Mouse (Mus musculus): ENCODE measurements at regions not wholly inside any gene's neighbourhood (a gene's known extent, or its start where the extent isn't known, plus 50 kb on each side); places are given as distances from the start of the nearest gene placed in this dataset.

DNA sequence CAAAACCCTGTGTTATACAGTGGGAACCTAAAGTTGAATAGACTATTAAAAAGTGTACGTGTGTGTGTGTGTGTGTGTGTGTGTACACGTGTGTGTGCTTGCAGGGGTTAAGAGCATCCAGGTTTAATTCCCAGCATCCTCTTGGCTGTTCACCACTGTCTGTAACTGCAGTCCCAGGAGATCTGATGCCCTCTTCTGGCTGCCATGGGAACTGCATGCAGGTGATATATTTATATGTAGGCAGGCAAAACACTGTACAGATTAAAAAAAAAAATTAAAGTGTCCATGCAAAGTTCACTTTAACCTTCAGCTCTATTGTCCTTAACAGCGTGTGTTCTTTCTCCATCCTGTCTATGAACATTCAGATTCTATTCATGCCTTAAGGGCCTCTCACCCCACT is 454.1 kb downstream of the Rnf144b start:
- DNase-seq (ENCODE audit: low spot score in 2 of 2): no peak

DNA sequence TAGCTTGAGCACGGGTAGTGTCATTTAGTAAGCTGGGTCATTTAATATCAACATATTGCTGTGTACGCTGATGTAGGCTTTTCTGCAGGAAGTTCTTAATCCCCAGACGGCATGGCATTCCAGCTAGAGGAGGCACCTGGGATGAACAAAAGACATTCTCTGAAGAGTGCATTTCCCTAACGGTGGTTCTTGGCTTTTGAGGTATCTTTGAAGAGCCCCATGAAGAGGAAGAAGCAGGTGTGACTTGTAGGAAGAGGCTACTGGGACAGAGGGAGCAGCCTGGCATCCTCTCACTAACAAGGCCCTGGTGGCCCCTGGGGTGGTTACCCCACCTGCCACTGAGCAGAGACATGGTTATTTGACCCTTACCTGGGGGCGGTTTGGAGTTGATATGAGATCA is 457.7 kb downstream of the Rnf144b start:
- DNase-seq (ENCODE audit: low spot score in 2 of 2): no peak

DNA sequence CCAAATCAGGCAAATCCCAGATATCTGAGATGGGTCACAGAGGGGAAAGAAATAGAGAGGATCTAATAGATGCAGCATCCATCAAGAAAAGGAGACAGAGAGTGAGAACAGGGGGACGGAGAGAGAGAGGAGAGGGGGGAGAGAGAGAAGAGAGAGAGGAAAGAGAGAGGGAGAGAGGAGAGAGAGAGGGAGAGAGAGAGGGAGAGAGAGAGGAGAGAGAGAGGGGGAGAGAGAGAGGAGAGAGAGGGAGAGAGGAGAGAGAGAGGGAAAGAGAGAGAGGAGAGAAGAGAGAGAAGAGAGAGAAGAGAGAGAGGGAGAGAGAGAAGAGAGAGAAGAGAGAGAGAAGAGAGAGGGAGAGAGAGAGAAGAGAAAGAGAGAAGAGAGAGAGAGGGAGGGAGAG is 462.7 kb downstream of the Rnf144b start:
- no peak for DNase-seq (ENCODE audit: low spot score in 2 of 2)

DNA sequence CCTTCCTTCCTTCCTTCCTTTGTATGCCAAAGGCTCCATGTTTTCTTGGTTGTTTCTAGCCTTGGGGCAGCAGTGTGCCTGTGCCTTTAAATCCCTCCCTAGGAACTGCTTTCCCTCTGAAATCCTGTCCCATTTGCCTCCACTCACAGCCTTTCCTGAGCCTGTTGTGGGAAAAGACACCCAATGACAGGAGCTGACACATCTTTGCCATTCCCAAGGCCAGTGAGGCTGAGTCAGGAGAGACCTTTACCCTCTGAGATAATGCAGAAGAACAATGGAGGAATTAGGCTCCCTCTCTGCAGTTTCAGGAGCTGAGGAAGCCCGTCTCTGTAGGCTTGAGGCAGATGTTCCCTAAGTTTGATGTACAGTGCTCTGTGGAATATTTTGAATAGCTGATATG is 480.2 kb downstream of the Rnf144b start:
- no peak for DNase-seq (ENCODE audit: low spot score in 2 of 2)

DNA sequence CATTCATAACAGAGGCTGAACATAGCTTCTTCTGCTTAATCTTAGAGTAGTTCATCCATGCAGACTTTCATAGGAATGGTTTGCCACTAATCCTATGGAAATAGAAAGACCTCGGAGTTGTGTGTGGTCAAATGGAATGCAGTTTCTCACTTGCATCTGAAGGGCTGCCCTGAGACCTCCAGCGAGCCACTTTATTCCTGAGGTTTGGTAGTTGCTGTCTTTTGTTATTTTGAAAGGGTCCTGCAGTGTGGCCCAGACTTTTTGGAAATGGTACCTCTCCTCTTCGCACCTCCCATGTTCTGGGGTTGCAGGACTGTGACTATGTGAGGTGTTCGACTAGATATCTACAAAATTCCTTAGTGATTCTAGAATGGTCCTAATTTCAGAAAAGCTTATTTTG is 489.0 kb downstream of the Rnf144b start:
- no peak for DNase-seq (ENCODE audit: low spot score in 2 of 2)

DNA sequence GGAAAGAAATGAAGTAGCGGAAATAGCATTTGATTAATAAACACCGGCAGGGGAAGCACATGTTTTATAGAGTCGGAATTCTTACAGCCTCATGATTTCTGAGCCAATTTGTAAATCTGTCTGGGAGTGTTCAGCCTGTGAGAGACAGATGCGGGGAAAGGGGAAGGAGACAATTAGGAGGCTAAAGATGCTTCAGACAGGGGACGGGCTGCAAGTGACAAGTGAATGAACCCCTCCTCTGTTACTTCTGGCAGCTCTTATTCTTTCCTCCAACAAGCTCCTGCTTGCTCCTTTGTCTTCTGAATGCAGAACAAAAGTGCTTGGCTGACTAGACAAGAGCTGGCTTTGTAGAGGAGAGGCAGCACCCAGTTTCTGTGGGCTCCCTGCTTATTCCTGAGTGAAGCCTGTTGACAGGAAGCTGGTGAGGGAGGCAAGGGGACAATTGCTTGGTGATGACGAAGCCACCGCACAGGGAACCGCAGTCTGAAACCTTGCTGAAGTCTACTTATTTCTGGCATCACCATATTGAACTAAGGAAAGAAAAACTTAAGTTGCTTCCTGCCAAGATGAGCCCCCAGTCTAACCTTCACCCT is 514.2 kb downstream of the Rnf144b start:
- no peak for DNase-seq (ENCODE audit: low spot score in 2 of 2)

DNA sequence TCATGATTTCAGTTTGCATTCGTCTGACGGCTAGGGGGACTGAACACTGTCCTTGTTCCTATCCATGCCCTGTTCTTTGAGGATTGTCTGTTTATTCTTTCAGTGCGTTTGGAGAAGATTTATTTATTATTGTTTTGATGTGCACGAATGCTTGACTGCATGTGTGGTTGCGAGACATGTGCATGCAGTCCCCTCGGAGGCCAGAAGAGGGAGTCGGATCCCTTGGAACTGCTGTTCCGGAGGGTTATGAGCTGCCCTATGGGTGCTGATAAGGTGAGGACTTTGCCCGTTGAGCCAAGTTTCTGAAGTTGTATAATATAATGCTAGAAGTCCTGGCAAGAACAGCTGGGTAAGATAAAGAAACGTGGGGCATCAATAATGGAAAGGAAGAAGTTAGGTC is 519.9 kb downstream of the Rnf144b start:
- DNase-seq (ENCODE audit: low spot score in 2 of 2): no peak

DNA sequence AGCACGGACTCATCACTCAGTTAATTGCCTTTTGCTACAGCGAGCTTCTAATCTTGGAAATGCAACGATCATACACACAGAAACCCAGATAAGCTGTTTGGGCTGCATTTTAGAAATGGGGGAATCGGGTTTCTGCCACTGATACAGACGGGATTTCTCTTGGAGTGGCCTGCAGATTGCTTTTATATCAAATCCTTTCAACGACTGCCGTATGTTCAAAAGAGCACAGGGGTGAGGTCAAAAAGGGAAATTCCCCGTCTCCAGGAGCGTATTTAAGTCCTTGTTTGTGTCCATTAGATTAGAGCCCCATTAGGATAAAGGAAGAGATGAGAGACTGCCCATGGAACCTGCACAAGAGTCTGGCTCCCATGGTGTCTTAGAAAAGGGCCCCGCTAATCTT is 522.6 kb downstream of the Rnf144b start:
- DNase-seq (ENCODE audit: low spot score in 2 of 2): no peak

DNA sequence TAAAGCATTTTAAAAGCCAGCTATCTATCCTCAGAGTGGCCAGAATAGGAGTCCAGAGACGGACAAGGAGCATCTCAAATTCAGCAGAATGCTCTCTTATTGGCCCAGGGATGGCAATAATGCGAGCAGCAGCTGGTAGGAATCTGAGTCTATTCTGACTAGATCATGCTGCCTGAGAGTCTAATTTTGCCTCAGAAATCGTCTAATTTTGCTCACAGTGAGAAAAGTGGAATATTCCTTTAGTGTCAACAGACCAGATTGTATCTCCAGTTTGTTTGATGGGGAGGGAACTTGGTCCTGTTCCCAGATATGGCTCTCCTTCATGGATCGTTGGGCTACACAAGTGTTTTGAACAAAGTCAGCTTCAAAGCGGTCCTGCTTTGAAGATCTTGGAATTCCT is 525.2 kb downstream of the Rnf144b start:
- no peak for DNase-seq (ENCODE audit: low spot score in 2 of 2)

DNA sequence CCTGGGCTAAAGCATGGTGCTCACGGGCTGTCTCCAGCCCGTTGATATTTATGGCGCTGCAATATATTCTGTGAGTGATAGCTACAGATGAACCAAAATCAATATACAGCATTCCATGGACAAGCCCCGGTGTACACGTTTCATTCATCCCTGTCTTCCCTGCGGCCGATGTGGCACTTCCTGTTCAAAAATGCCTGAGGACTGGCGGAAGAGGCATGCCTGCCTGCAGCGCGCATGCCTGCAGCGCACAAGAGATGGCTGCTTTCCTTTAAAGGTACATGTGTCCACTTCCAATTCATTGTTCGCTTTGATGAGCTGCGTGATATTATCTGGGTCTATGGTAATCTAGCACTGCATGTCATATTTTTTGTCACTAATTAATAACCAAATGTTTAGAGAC is 527.6 kb downstream of the Rnf144b start:
- no peak for DNase-seq (ENCODE audit: low spot score in 2 of 2)

DNA sequence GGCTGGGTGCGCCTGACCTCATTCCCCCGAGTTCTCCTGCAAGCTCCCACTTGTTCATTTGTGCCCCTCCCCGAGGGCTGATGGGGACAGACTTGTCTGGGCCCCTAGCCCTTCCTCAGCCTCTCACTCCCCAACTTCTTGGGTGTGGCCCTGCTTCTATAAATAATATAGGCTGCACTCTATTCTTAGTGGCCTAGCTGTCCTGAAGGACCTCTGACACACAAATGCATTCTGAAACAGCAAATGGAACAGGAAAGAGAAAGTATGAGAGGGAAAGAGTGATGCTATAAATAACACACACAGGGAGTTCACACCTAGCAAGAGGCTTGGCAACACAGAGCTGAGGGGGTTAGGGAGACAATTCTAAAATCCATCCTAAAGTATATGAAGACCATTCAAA is 544.0 kb downstream of the Rnf144b start:
- no peak for DNase-seq (ENCODE audit: low spot score in 2 of 2)

DNA sequence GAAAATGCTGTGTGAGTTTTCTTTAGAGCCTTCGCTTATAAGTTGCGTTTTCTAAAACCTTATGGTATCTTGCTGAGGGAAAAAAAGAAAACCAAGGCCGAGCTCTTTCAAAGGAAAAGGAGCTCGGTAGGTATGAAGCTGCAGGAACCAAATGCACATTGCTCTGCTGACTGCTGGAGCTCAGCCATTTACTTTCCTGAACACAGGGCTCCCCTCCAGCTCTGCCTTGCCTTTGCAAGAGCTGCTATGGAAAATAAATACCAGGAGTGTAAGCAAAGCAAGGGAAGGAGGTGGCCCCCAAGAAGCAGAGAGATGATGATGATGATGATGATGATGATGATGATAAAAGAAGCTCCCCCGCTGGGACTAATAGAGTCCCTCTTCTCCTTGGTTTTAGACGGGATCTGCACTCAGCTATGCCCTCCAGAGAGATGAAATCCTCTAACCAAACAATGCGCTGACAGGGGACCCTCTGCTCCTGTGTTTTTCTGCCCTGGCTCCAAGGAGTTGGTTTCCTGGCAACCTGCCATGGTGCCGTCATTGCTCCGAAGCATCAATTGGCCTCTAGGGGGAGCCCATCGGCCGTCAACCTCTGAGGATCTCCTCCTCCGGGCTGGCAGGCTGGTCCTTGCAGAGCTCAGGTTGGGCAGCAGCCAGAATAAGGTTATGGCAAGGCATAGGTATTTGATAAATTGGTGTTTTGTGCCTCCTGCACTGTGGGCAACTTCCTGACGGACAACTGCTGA is 544.7 kb downstream of the Rnf144b start:
- peak; percentile 79 to 86 for DNase-seq (ENCODE audit: low spot score in 2 of 2)

DNA sequence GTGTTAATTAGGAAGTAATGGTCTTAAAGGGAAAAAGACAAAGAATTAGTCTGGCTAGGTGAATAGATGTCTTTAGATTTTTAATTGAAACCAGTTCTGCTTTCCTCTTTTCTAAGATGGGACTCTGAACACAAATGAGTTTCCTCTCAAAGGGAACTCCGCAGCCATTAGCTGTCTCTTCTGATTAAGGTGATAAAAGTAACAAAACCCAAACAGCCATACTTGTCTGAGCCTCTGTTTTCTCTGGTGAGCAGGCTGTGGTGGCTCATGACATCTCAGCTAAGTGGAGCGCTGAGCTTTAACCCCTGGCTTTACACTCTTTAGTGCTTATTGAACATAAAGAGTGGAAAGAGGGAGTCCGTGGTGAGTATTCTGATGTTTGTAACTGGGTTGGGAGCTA is 565.7 kb downstream of the Rnf144b start:
- DNase-seq (ENCODE audit: low spot score in 2 of 2): no peak

DNA sequence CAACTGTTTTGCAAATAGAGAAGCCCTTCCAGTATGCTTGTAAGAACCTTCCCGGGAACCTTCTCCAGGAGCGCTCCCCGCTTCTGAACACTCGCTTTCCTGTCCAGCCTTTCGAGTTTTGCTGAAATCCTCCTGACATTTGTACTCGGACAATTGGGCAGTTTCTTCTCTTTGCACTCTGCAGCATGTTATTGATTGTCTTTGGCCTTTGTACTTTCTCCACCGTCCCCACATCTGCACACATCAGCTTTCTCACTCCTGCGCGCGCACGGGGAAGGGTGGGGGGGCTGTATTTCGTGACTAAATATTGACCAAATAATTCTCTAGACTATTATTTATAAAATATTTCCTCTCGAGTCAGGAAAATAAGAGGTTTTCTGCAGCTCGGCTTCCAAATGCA is 567.2 kb upstream of the Id4 start:
- no peak for DNase-seq (ENCODE audit: low spot score in 2 of 2)

DNA sequence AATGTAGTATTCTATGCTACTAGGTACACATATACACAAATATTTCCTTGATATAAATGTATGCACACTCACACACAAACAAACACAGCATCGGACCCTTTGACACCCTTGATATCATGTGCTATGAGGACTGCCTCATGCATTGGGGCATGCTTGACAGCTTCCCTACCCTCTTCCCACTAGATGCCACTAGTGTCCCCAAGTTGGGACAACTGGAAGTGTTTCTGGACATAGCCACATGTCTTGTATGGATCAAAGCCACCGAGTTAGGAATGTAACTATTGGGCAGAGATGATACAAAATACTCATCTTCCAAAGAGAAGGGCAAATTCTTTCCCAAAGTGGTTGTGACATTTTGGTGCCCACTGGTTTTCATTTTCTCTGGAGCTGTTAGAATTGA is 565.2 kb upstream of the Id4 start:
- DNase-seq (ENCODE audit: low spot score in 2 of 2): no peak

DNA sequence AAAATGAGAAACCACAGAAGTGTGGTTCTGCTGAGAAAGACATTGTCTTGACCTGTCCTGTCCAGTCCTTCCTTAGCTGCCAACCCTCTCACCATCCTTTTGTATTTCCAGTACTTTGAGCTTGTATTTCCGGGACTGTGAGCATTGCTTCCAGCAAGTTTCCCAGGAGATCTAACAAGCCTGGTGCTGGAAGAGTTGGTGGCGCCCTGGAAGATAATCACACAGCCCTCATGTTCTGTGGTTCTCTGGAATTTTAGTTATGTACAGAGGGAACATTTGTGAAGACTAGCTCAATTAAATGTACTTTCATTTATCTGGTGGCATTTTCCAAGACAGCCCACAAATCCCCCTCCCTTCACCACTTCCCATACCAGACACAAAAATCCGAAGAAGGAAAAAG is 560.5 kb upstream of the Id4 start:
- DNase-seq (ENCODE audit: low spot score in 2 of 2): no peak

DNA sequence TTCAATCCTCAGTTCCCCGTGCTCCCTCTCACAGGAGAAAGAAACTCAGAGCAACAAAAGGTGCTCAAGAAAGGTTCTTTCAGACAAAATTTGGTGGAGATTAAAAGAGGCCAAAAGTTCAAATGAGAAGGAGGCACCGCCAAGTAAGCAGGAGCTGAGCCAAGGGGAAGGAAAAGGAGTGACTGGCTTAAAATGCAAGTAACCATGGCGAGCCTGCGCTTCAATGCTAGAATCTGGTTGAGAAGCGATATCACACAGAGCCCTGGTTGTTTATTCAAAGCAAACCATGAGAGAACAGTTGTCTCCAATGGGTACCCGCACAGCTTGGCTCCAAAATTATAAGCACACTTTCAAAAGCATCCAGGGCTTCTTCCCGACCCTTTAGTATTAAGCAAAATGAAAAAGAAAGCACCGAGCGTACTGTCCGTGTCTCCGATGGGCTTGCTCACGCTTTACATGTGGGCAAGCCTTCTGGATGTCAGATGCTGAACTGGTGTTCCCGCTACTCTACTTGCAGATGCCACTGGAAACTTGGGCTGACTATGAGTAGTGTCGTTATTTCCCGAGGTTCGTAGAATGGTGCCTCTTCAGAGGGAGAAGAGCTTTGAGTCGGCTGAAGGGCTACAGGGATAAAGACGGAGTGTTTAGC is 552.9 kb upstream of the Id4 start:
- DNase-seq (ENCODE audit: low spot score in 2 of 2): peak in 1 of 2 experiments; percentile 10

DNA sequence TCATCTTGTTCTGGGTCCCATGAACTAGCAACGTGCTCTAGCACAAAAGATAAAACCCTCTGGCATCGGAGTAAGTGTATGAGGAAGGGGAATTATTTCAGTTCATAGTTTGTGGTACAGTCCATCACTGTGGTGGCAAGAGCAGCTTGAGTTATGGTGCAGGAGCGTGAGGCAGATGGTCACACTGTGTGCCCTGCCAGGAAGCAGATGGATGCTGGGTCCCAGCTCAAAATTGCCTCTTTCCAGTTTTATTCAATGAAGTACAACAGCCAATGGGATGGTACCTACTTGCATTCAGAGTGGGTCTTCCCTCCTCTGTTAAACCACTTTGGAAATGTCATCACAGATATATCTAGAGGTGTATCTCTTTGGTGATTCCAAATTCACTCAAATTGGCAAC is 551.7 kb upstream of the Id4 start:
- no peak for DNase-seq (ENCODE audit: low spot score in 2 of 2)

DNA sequence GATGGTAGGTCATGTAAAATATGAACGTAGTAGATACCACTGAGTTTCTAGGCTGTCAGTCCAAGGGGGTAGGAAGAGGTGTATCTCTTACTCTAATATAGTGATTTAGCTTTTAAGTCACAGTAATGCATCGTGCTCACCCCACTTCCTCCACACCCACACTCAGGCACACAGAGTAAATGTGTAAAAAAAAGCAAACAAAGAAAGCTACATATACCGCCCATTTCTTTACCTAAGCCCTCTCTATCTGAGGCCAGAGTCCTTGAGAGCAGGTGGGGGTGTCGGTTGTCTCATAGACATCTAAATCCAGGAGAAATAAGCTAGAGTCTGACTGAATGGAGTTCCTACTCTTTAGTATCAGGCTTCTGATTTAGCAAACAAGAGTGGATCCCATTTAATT is 548.5 kb upstream of the Id4 start:
- no peak for DNase-seq (ENCODE audit: low spot score in 2 of 2)

DNA sequence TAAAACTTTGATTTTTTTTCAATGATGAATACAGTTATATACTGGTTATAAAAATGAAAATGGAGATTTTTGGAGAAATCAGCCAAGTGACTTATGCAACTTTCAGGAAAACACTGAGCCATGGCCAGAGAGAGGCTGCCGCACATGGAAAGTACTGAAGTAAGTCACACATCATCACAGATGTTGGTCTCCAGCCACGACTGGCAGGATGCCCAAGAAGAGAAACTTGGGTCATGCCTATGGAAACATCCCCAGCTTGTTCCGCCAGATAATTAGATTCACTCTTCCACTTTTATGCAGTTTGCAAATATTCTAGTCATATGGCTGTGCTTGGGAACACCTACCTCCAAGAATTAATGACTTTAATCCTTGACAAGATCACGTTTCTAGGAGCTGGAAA is 544.8 kb upstream of the Id4 start:
- no peak for DNase-seq (ENCODE audit: low spot score in 2 of 2)

DNA sequence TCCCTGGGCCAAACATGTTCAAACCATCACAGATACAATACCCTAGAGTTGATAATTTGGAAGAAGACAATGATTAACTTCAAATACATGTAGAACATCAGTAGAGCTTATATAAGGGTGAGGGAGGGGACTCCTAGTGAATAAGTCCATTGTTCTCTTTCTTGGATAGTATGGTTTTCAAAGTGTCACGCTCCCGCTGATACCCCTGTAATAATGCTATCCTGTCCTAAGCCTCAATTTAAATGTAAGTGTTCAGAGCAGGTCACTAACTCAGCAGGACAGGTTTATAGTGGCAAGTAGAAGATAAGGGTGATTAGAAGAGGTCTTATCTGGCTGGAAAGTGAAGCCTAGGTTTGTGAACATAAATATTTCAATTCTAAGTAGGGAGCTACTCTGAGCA is 540.4 kb upstream of the Id4 start:
- DNase-seq (ENCODE audit: low spot score in 2 of 2): no peak

DNA sequence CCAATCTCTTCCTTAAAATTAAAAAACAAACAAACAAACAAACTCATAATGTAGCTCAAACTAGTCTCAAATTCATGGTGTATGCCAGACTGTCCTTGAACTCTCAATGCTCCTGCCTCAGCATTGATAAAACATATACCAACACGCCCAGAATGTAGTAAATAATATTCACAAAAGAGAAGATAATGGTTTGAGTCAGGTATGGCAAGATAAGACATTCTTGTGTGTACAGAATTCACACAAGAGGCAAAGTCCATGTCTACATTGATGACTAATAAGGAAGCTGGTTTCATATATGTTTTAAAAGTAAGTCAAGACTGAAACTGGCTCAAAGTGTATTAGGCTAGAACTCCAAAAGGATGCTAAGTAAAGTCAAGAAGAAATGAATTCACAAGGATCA is 526.6 kb upstream of the Id4 start:
- no peak for DNase-seq (ENCODE audit: low spot score in 2 of 2)

DNA sequence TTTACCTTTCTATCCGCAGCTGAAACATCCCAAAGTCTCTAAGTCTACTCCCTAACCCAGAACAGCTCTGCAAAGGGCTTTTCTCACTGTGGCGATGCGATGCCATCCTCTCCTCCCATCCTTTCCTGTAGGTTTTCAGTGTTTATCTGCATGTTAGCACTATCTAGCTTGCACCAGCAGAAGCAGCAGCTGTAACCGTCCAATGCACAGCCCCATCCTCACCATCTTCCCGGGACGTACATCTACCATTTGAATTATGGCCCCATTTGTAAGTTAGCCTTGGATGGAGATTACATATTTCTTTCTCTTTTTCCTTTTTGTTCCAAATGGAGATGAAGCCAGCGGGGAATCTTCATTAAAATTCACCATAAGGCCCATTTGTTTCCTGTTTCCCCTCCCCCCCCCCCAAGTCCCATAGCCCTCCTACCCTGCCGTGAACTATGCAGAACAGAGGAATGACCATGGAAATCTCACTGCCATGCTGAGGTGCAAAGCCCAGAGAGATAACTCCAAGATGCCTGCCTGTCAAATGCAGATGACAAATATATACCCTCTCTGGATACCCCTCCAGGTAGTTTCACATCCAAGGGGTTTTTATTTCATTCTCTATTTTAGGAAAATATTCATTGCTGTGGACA is 525.5 kb upstream of the Id4 start:
- no peak for DNase-seq (ENCODE audit: low spot score in 2 of 2)

All from frontal cortex, postnatal 25 days (tissue).